Mouse (Mus musculus) erythroblast, embryonic 14.5 days (primary cell): ENCODE measurements at regions not wholly inside any gene's neighbourhood (a gene's known extent, or its start where the extent isn't known, plus 50 kb on each side); places are given as distances from the start of the nearest gene placed in this dataset.

Source experiments
- H3K27me3 ChIP-seq: 2 replicates; pipeline ENCODE4 v1.6.1; 2012; ENCODE audit warnings: inconsistent platforms; ENCODE audit not compliant: control insufficient read depth
- H3K36me3 ChIP-seq: 2 replicates; pipeline ENCODE4 v1.6.1; 2012; ENCODE audit warnings: mild to moderate bottlenecking, inconsistent platforms; ENCODE audit not compliant: control insufficient read depth
- H3K4me1 ChIP-seq: 2 replicates; pipeline ENCODE4 v1.6.1; 2012; ENCODE audit warnings: inconsistent platforms; ENCODE audit not compliant: control insufficient read depth
- H3K4me3 ChIP-seq: replicated peaks from 2 replicates; pipeline ENCODE3; 2012; ENCODE audit warnings: moderate library complexity, mild to moderate bottlenecking, inconsistent platforms
- H3K9me3 ChIP-seq: 2 replicates; pipeline ENCODE4 v1.6.1; 2012; ENCODE audit warnings: low read length, inconsistent platforms, mixed read lengths; ENCODE audit not compliant: control insufficient read depth
- GATA1 ChIP-seq: IDR thresholded peaks from 2 replicates; pipeline ENCODE4 v1.6.1; 2012; ENCODE audit warnings: low read length, inconsistent platforms, mixed read lengths
- TAL1 ChIP-seq: IDR thresholded peaks from 3 replicates; pipeline ENCODE4 v1.6.1; 2012; ENCODE audit warnings: low read length, inconsistent platforms, mixed read lengths

- Histone ChIP-seq H3K4me3 (no peak overlapping the region), H3K9me3 (no peaks in the 10 kb centered on the region), H3K36me3 (no peaks in the 10 kb centered on the region), H3K27me3 (no peaks in the 10 kb centered on the region), H3K4me1 (no peaks in the 10 kb centered on the region)
- TF ChIP-seq GATA1 (no peak), TAL1 (no peak)
These were observed 777.7 kb upstream of the Car8 start for GRCm38 (mm10) chr4:9016504-9017040.

- H3K27me3 ChIP-seq = no peaks in the 10 kb centered on the region
- H3K4me3 ChIP-seq = no peak overlapping the region
- no peak for TF ChIP-seq TAL1
- H3K36me3 ChIP-seq = no peaks in the 10 kb centered on the region
- H3K4me1 ChIP-seq = no peaks in the 10 kb centered on the region
- no peaks in the 10 kb centered on the region for H3K9me3 ChIP-seq
These were observed 777.0 kb upstream of the Car8 start for GRCm38 (mm10) chr4:9015528-9016503.

GRCm38 (mm10) chr4:9014986-9015385 is 776.1 kb upstream of the Car8 start:
- TF ChIP-seq TAL1 (no peak), GATA1 (no peak)
- Histone ChIP-seq H3K4me1 (no peaks in the 10 kb centered on the region), H3K4me3 (no peak overlapping the region)

GRCm38 (mm10) chr4:9012787-9013186 is 773.9 kb upstream of the Car8 start:
- H3K27me3 ChIP-seq = no peaks in the 10 kb centered on the region
- H3K4me1 ChIP-seq = no peaks in the 10 kb centered on the region
- H3K36me3 ChIP-seq = no peaks in the 10 kb centered on the region
- no peaks in the 10 kb centered on the region for H3K9me3 ChIP-seq
- H3K4me3 ChIP-seq = no peak overlapping the region
- no peak for TF ChIP-seq GATA1
- no peak for TF ChIP-seq TAL1

More at GRCm38 (mm10) chr4:9014986-9015385, 776.1 kb upstream of the Car8 start:
- Histone ChIP-seq H3K36me3 (no peaks in the 10 kb centered on the region), H3K27me3 (no peaks in the 10 kb centered on the region), H3K9me3 (no peaks in the 10 kb centered on the region)

- Histone ChIP-seq H3K4me3 (no peak overlapping the region), H3K27me3 (no peaks in the 10 kb centered on the region), H3K36me3 (no peaks in the 10 kb centered on the region), H3K9me3 (no peaks in the 10 kb centered on the region), H3K4me1 (no peaks in the 10 kb centered on the region)
- TF ChIP-seq TAL1 (no peak), GATA1 (no peak)
These were observed 773.1 kb upstream of the Car8 start for GRCm38 (mm10) chr4:9011952-9012351.

GRCm38 (mm10) chr4:9011129-9011518 is 772.3 kb upstream of the Car8 start:
- Histone ChIP-seq H3K4me3 (no peak overlapping the region), H3K27me3 (no peaks in the 10 kb centered on the region), H3K4me1 (no peaks in the 10 kb centered on the region), H3K36me3 (no peaks in the 10 kb centered on the region), H3K9me3 (no peaks in the 10 kb centered on the region)
- TF ChIP-seq GATA1 (no peak), TAL1 (no peak)

GRCm38 (mm10) chr4:9010381-9011128 is 771.7 kb upstream of the Car8 start:
- H3K9me3 ChIP-seq = no peaks in the 10 kb centered on the region
- no peak overlapping the region for H3K4me3 ChIP-seq
- no peaks in the 10 kb centered on the region for H3K36me3 ChIP-seq
- H3K4me1 ChIP-seq = no peaks in the 10 kb centered on the region
- H3K27me3 ChIP-seq = no peaks in the 10 kb centered on the region
- no peak for TF ChIP-seq TAL1
- TF ChIP-seq GATA1 = no peak

- no peak for TF ChIP-seq GATA1
- TF ChIP-seq TAL1 = no peak
- no peak overlapping the region for H3K4me3 ChIP-seq
- H3K9me3 ChIP-seq = no peaks in the 10 kb centered on the region
- no peaks in the 10 kb centered on the region for H3K27me3 ChIP-seq
- no peaks in the 10 kb centered on the region for H3K36me3 ChIP-seq
- no peaks in the 10 kb centered on the region for H3K4me1 ChIP-seq
These were observed 770.8 kb upstream of the Car8 start for GRCm38 (mm10) chr4:9009656-9010055.
